Mouse (Mus musculus) midbrain, embryonic 12.5 days (tissue): ENCODE data around the gene Zmynd15. TPM values are rescaled to one million over a fixed set of nuclear protein-coding genes. Genes with fewer than 3 reads are reported as not detected.
A peak's percentile ranks its signal among the peaks of the same experiment; 100 is the strongest.

Source experiments
- ATAC-seq: fragments of 200-750 bp; cut with Nextera tagmentation; 2 replicates; pipeline ENCODE4 v1.8.0; 2017; ENCODE audit warnings: low read depth, moderate TSS enrichment, moderate library complexity; ENCODE audit not compliant: low FRiP score
- H3K27ac ChIP-seq: fragments of 300-500 bp; sonication (generic); replicated peaks from 2 replicates; pipeline ENCODE4 v1.5.1; 2016; ENCODE audit warnings: mild to moderate bottlenecking
- H3K27me3 ChIP-seq: fragments of 300-500 bp; sonication (generic); 2 replicates; pipeline ENCODE4 v1.6.1; 2016; ENCODE audit warnings: mild to moderate bottlenecking
- H3K36me3 ChIP-seq: fragments of 300-500 bp; sonication (generic); 2 replicates; pipeline ENCODE4 v1.6.1; 2016
- H3K4me1 ChIP-seq: fragments of 300-500 bp; sonication (generic); 2 replicates; pipeline ENCODE4 v1.6.1; 2016
- H3K4me2 ChIP-seq: fragments of 300-500 bp; sonication (generic); replicated peaks from 2 replicates; pipeline ENCODE4 v1.6.1; 2016; ENCODE audit warnings: mild to moderate bottlenecking, moderate library complexity
- H3K4me3 ChIP-seq: fragments of 300-500 bp; sonication (generic); 2 replicates; pipeline ENCODE4 v1.5.1; 2016; ENCODE audit warnings: mild to moderate bottlenecking
- H3K9ac ChIP-seq: fragments of 300-500 bp; sonication (generic); replicated peaks from 2 replicates; pipeline ENCODE4 v1.6.1; 2016; ENCODE audit warnings: mild to moderate bottlenecking, moderate library complexity
- H3K9me3 ChIP-seq: fragments of 300-500 bp; sonication (generic); 2 replicates; pipeline ENCODE4 v1.6.1; 2016; ENCODE audit warnings: mild to moderate bottlenecking
- WGBS: fragments of 180-500 bp; shearing (Covaris S2); methylation state at CpG from one replicate; pipeline ENCODE4 v1.1.7; 2016; 5-methylcytosine and 5-hydroxymethylcytosine counted together
- polyA plus RNA-seq: library from polyadenylated mRNA; unstranded; fragments of >200 nt; fragmentation: Nextera tagmentation; extraction: Ambion mirVana; gene quantifications from 2 replicates; pipeline ENCODE4 v1.2.1, GENCODE M21; 2016

Zmynd15 gene
- polyA plus RNA-seq, 1 experiment from 2014 or later, result 0.33 TPM

DNA sequence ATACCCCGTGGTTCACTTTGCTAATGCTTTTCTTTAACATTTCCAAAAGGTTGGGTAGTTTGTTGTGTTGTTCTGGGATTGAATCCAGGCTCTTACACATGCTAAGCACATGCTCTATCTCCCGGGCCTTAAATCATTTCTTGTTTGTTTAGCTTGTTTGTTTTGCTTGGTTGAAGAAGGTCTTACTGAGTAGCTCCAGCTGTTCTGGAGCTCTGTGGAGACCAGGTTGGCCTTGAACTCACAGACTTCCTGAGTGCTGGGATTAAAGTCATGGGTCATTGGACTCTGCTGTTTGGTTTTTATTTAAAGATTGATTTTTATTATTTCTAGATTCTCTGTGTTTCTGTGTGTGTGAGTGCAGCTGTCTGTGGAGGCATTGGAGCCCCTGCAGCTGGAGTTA is 26.3 kb downstream of the Zmynd15 start:
- Histone ChIP-seq H3K36me3 (no peaks in the 10 kb centered on the region), H3K27me3 (no peaks in the 10 kb centered on the region; the same call in 1 of the 2 replicates), H3K4me3 (no peak overlapping the region), H3K4me2 (no peak overlapping the region), H3K9ac (no peak overlapping the region), H3K4me1 (no peaks in the 10 kb centered on the region), H3K27ac (no peak overlapping the region), H3K9me3 (no peaks in the 10 kb centered on the region)
- ATAC-seq, result no peak
- WGBS, result 60% methylated on average over 2 of the region's 2 CpGs

- Histone ChIP-seq H3K4me1 (no peaks in the 10 kb centered on the region), H3K4me2 (no peak overlapping the region), H3K9me3 (0 out of 2 replicates have a peak, but pooled peaks cover 3% of the 10 kb centered on the region), H3K4me3 (no peak overlapping the region), H3K36me3 (no peaks in the 10 kb centered on the region), H3K27me3 (no peaks in the 10 kb centered on the region; the same call in 1 of the 2 replicates), H3K9ac (no peak overlapping the region), H3K27ac (no peak overlapping the region)
- ATAC-seq, result no peak
- 56% methylated on average over 4 of the region's 4 CpGs for WGBS
These were observed 28.6 kb downstream of the Zmynd15 start for GRCm38 (mm10) chr11:70487816-70488215.

DNA sequence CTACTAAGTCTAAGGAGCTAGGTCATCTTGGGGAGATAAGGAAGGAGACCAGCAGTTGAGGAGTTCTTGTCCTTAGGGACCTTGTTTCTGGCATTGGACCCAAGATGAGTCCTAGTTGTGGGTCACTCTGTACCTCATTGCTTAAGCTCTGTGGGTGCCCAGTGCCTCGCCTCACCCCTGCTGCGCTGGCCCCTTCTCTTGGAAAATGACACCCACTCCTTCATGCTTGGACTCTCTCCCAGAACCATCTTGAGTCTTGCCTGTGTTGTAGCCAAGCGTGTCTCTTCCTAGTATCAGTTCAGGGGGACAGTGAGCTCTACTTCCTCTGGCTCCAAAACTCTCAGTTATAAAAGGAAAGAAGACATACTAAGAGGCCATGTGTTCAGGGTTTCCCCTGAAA is 29.9 kb downstream of the Zmynd15 start:
- H3K36me3 ChIP-seq, result no peaks in the 10 kb centered on the region
- no peak overlapping the region for H3K9ac ChIP-seq
- H3K4me1 ChIP-seq, result no peaks in the 10 kb centered on the region
- H3K9me3 ChIP-seq, result 0 out of 2 replicates have a peak, but pooled peaks cover 3% of the 10 kb centered on the region
- H3K27me3 ChIP-seq, result no peaks in the 10 kb centered on the region; the same call in 1 of the 2 replicates
- H3K4me3 ChIP-seq, result no peak overlapping the region
- no peak for ATAC-seq
- no peak overlapping the region for H3K27ac ChIP-seq
- 76% methylated on average over 3 of the region's 3 CpGs for WGBS
- no peak overlapping the region for H3K4me2 ChIP-seq

- H3K27me3 ChIP-seq, result no peaks in the 10 kb centered on the region; the same call in 1 of the 2 replicates
- no peak overlapping the region for H3K9ac ChIP-seq
- H3K4me1 ChIP-seq, result no peaks in the 10 kb centered on the region
- no peak overlapping the region for H3K27ac ChIP-seq
- H3K9me3 ChIP-seq, result 0 out of 2 replicates have a peak, but pooled peaks cover 3% of the 10 kb centered on the region
- no peak for ATAC-seq
- no peak overlapping the region for H3K4me3 ChIP-seq
- H3K36me3 ChIP-seq, result no peaks in the 10 kb centered on the region
- 90% methylated on average over 6 of the region's 6 CpGs for WGBS
- H3K4me2 ChIP-seq, result no peak overlapping the region
These were observed 30.5 kb downstream of the Zmynd15 start for GRCm38 (mm10) chr11:70489684-70490083.

DNA sequence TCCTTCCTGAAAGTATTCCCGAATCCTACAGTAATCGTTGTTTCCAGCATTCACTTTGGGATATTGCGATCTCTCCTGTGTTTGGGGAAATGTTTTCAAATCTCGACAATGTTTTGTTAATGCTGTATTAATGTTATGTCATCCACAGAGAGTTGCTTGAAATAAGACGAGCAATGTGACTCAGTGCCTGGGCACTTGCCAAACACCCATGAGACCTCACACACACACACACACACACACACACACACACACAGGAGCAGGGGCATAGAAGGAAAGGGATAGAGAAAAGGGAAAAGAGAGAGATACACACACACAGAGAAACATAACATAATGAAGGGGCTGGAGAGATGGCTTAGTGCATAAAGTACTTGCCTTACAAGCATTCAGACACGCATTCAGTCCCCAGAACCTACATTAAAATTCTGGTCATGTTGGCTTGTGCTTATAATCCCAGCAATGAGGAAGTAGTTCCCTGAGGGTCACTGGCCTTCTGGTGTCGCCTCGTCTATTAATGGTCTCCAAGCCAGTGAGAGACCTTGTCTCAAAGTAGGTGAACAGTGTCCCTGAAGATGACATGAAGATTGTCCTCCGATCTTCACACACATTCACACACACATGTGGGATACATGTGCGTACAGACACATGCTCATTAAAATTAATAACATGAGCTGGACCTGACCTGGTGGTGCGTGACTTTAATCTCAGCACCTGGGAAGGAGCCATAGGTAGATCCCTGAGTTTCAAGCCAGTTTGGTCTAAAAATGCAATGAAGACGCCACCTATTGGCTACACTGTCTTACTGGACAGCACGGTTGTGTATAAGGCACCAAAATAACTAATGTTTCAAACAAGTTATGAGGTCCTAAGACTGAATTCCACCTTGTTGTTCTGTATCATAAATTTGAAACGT is 40.6 kb downstream of the Zmynd15 start:
- Histone ChIP-seq H3K9me3 (no peaks in the 10 kb centered on the region), H3K27ac (no peak overlapping the region), H3K4me3 (no peak overlapping the region), H3K4me1 (no peaks in the 10 kb centered on the region), H3K4me2 (no peak overlapping the region), H3K36me3 (no peaks in the 10 kb centered on the region), H3K27me3 (no peaks in the 10 kb centered on the region), H3K9ac (no peak overlapping the region)
- 70% methylated on average over 14 of the region's 14 CpGs for WGBS
- no peak for ATAC-seq

DNA sequence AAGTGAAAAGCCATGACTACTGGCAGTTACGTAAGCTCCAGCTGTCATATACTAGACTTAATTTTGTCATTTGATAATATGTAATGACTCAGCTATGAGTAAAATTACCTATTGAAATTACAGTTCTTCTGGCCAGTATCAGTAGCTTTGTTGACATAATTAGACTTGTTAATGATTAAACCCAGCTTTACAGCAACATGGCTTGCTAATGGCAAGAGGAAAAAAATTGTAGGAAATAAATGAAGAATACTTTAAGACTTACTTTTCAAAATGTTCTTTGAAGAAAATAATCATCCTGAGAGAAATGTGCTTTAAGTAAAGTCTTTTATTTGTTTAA is 41.2 kb downstream of the Zmynd15 start:
- ATAC-seq, result no peak
- Histone ChIP-seq H3K36me3 (no peaks in the 10 kb centered on the region), H3K4me1 (no peaks in the 10 kb centered on the region), H3K9ac (no peak overlapping the region), H3K4me2 (no peak overlapping the region), H3K27me3 (0 out of 2 replicates have a peak, but pooled peaks cover 5% of the 10 kb centered on the region), H3K27ac (no peak overlapping the region), H3K9me3 (no peaks in the 10 kb centered on the region), H3K4me3 (no peak overlapping the region)
- 95% methylated on average over 1 of the region's 1 CpGs for WGBS

DNA sequence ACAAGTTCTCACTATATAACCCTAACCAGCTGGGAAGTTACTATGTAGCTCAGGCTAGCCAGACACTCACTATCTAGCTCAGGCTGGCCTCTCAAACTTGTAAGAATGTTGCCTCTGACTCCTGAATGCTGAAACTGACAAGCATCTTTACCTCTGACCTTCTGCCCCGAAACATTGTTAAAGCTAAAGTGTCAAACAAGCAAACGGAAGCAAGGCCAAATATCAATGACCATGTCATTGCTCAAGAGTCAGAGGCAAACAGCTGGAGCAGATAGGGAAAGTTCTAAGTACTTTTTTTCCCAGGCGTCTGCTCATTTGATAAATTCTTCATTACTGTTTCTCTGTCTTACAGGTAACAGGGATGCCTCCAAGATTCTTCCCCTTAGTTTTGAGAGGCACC is 42.8 kb downstream of the Zmynd15 start:
- H3K27me3 ChIP-seq, result peaks cover 8% of the 10 kb centered on the region; the same call in 1 of the 2 replicates
- H3K4me1 ChIP-seq, result no peaks in the 10 kb centered on the region
- H3K9me3 ChIP-seq, result no peaks in the 10 kb centered on the region
- ATAC-seq, result no peak
- no peak overlapping the region for H3K27ac ChIP-seq
- H3K4me3 ChIP-seq, result no peak overlapping the region
- no peak overlapping the region for H3K9ac ChIP-seq
- H3K4me2 ChIP-seq, result no peak overlapping the region
- 71% methylated on average over 3 of the region's 3 CpGs for whole genome bisulfite sequencing
- no peaks in the 10 kb centered on the region for H3K36me3 ChIP-seq

- 77% methylated on average over 9 of the region's 9 CpGs for WGBS
- Histone ChIP-seq H3K9me3 (no peaks in the 10 kb centered on the region), H3K9ac (no peak within 1 kb of the TSS), H3K4me2 (no peak within 1 kb of the TSS), H3K27ac (no peak within 1 kb of the TSS), H3K4me3 (no peak within 1 kb of the TSS), H3K36me3 (no peaks in the 10 kb centered on the region), H3K4me1 (peaks cover 5% of the 10 kb centered on the region), H3K27me3 (peaks cover 20% of the 10 kb centered on the region)
- ATAC-seq, result no peak
These were observed 45.7 kb downstream of the Zmynd15 start, which contains the start of gene Tm4sf5 for GRCm38 (mm10) chr11:70504970-70505369. Gene Tm4sf5, plus strand, starts transcription at chr11:70505244.

DNA sequence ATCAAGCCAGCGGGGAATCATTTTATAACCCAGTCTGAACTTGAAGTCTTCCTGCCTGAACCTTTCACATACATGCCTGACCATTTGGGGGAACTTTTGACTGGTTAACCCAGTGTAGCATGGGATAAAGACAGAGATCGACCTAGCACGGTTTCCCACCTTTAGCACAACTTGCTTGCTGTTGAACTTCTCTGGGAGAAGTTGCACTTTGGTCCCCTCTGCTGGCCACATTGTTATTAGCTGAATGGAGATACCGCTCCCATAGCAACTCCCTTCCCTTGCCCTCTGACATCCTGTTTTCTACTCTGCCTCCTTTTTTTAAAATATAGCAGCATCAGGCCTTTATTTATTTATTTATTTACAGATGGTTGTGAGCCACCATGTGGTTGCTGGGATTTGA is 47.2 kb downstream of the Zmynd15 start:
- no peaks in the 10 kb centered on the region for H3K9me3 ChIP-seq
- no peaks in the 10 kb centered on the region for H3K36me3 ChIP-seq
- ATAC-seq, result no peak
- H3K27me3 ChIP-seq, result peaks cover 29% of the 10 kb centered on the region
- no peak overlapping the region for H3K27ac ChIP-seq
- no peak overlapping the region for H3K4me3 ChIP-seq
- 36% methylated on average over 4 of the region's 4 CpGs for WGBS
- H3K4me2 ChIP-seq, result no peak overlapping the region
- no peak overlapping the region for H3K9ac ChIP-seq
- H3K4me1 ChIP-seq, result peaks cover 6% of the 10 kb centered on the region

DNA sequence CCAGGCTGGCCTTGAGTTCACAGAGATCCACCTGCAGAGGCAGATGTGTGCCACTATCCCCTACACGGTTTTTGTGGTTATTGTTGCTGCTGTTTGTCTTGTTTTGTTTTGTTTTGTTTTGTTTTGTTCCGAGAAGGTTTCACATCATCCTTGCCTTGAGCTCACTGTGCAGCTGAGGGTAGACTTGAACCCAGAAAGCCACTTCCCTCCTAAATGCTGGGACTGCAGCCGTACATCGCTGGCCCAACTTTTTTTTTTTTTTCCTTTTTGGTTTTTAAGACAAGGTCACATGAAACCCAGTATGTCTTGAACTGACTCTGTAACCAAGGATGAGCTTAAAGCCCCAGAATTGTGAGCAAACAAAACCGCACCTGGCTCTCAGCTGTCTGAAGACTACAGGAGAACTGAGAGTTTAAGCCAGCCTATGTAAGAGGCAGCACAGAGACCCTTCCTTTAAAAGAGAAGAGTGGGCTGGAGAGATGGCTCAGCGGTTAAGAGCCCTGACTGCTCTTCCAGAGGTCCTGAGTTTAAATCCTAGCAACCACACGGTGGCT is 47.8 kb downstream of the Zmynd15 start:
- Histone ChIP-seq H3K9me3 (no peaks in the 10 kb centered on the region), H3K27ac (no peak overlapping the region), H3K36me3 (no peaks in the 10 kb centered on the region), H3K4me1 (peaks cover 6% of the 10 kb centered on the region), H3K4me2 (no peak overlapping the region), H3K9ac (no peak overlapping the region), H3K27me3 (peaks cover 29% of the 10 kb centered on the region), H3K4me3 (no peak overlapping the region)
- no peak for ATAC-seq
- 73% methylated on average over 7 of the region's 7 CpGs for WGBS

DNA sequence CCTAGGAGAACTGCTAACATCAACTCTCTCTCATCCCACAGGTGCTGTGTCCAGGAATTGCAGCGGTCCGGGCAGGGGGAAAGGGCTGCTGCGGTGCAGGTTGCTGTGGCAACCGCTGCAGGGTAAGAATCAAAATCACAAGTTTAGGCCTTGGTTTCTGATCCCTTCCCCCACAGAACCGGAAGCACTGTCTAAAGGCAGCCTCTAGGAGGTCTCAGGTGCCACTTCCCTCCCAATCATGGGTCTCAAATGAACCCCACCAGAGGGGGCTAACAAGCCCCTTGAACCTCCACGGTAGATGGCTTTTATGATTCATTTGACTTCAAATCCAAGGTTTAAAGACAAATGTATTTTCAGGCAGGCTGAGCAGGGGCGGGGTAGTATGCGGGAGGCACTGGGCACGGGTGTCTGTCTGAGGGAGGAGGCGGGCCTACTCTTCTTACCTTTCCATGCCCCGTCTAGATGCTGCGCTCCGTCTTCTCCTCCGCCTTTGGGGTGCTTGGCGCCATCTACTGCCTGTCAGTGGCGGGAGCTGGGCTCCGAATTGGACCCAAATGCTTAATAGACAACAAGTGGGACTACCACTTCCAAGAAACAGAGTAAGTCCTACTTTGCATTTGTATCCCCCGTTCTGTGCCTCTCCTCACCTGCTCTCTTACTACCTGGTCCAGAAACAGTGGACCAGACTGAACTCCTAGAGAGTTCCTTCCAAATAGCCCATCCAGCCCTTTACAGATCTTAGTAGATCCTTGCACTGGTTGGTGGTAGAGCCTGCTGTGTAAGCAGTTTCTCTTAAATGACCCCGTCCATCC is 50.7 kb downstream of the Zmynd15 start:
- ATAC-seq, result no peak
- H3K4me3 ChIP-seq, result no peak overlapping the region

GRCm38 (mm10) chr11:70511242-70511641 is 52.0 kb downstream of the Zmynd15 start:
- 72% methylated on average over 2 of the region's 2 CpGs for WGBS

More for the DNA sequence above, 50.7 kb downstream of the Zmynd15 start:
- Histone ChIP-seq H3K9ac (peak overlapping the region; percentile 31; the same call in 1 of the 2 replicates), H3K27ac (no peak overlapping the region), H3K36me3 (no peaks in the 10 kb centered on the region), H3K9me3 (no peaks in the 10 kb centered on the region), H3K4me2 (peak overlapping the region; percentile 43), H3K27me3 (peaks cover 28% of the 10 kb centered on the region), H3K4me1 (peaks cover 6% of the 10 kb centered on the region)
- WGBS, result 12% methylated on average over 19 of the region's 19 CpGs

More at GRCm38 (mm10) chr11:70511242-70511641, 52.0 kb downstream of the Zmynd15 start:
- Histone ChIP-seq H3K9ac (no peak overlapping the region), H3K9me3 (no peaks in the 10 kb centered on the region), H3K4me2 (no peak overlapping the region), H3K36me3 (no peaks in the 10 kb centered on the region), H3K27me3 (peaks cover 20% of the 10 kb centered on the region), H3K4me3 (no peak overlapping the region), H3K27ac (no peak overlapping the region), H3K4me1 (peaks cover 6% of the 10 kb centered on the region)
- ATAC-seq, result no peak
